Mouse (Mus musculus): ENCODE measurements at regions not wholly inside any gene's neighbourhood (a gene's known extent, or its start where the extent isn't known, plus 50 kb on each side); places are given as distances from the start of the nearest gene placed in this dataset.
A peak's percentile ranks its signal among the peaks of the same experiment; 100 is the strongest.

- ATAC-seq (ENCODE audit: extremely low read depth, insufficient number of reproducible peaks, low FRiP score, poor library complexity, severe bottlenecking): no peak
These were observed 68.8 kb upstream of the Col8a1 start for GRCm38 (mm10) chr16:57823329-57823728.

- no peak for ATAC-seq (ENCODE audit: extremely low read depth, insufficient number of reproducible peaks, low FRiP score, poor library complexity, severe bottlenecking)
These were observed 90.9 kb upstream of the Col8a1 start for GRCm38 (mm10) chr16:57845416-57845815.

GRCm38 (mm10) chr16:57846386-57846785 lies 91.8 kb upstream of the Col8a1 start:
- ATAC-seq (ENCODE audit: extremely low read depth, insufficient number of reproducible peaks, low FRiP score, poor library complexity, severe bottlenecking): no peak

GRCm38 (mm10) chr16:57851854-57852253 lies 97.3 kb upstream of the Col8a1 start:
- no peak for ATAC-seq (ENCODE audit: extremely low read depth, insufficient number of reproducible peaks, low FRiP score, poor library complexity, severe bottlenecking)

- no peak for ATAC-seq (ENCODE audit: extremely low read depth, insufficient number of reproducible peaks, low FRiP score, poor library complexity, severe bottlenecking)
These were observed 98.4 kb upstream of the Col8a1 start for GRCm38 (mm10) chr16:57852838-57853460.

- ATAC-seq (ENCODE audit: extremely low read depth, insufficient number of reproducible peaks, low FRiP score, poor library complexity, severe bottlenecking): no peak
These were observed 99.2 kb upstream of the Col8a1 start for GRCm38 (mm10) chr16:57853751-57854150.

- no peak for ATAC-seq (ENCODE audit: extremely low read depth, insufficient number of reproducible peaks, low FRiP score, poor library complexity, severe bottlenecking)
These were observed 102.5 kb upstream of the Col8a1 start for GRCm38 (mm10) chr16:57857071-57857470.

- ATAC-seq (ENCODE audit: extremely low read depth, insufficient number of reproducible peaks, low FRiP score, poor library complexity, severe bottlenecking): no peak
These were observed 103.7 kb upstream of the Col8a1 start for GRCm38 (mm10) chr16:57858151-57858764.

- no peak for ATAC-seq (ENCODE audit: extremely low read depth, insufficient number of reproducible peaks, low FRiP score, poor library complexity, severe bottlenecking)
These were observed 104.2 kb upstream of the Col8a1 start for GRCm38 (mm10) chr16:57858765-57859201.

- ATAC-seq (ENCODE audit: extremely low read depth, insufficient number of reproducible peaks, low FRiP score, poor library complexity, severe bottlenecking): no peak
These were observed 108.8 kb upstream of the Col8a1 start for GRCm38 (mm10) chr16:57863206-57863860.

GRCm38 (mm10) chr16:57876857-57877256 lies 122.3 kb upstream of the Col8a1 start:
- ATAC-seq (ENCODE audit: extremely low read depth, insufficient number of reproducible peaks, low FRiP score, poor library complexity, severe bottlenecking): 0 out of 2 replicates have a peak, but pooled peaks have one; percentile 6

- no peak for ATAC-seq (ENCODE audit: extremely low read depth, insufficient number of reproducible peaks, low FRiP score, poor library complexity, severe bottlenecking)
These were observed 127.1 kb upstream of the Col8a1 start for GRCm38 (mm10) chr16:57881575-57882094.

GRCm38 (mm10) chr16:57888138-57888537 lies 133.6 kb upstream of the Col8a1 start:
- ATAC-seq (ENCODE audit: extremely low read depth, insufficient number of reproducible peaks, low FRiP score, poor library complexity, severe bottlenecking): no peak

- ATAC-seq (ENCODE audit: extremely low read depth, insufficient number of reproducible peaks, low FRiP score, poor library complexity, severe bottlenecking): no peak
These were observed 134.0 kb upstream of the Col8a1 start for GRCm38 (mm10) chr16:57888553-57888952.

GRCm38 (mm10) chr16:57890135-57890534 lies 135.6 kb upstream of the Col8a1 start:
- ATAC-seq (ENCODE audit: extremely low read depth, insufficient number of reproducible peaks, low FRiP score, poor library complexity, severe bottlenecking): no peak

GRCm38 (mm10) chr16:57893111-57893510 lies 138.6 kb upstream of the Col8a1 start:
- no peak for ATAC-seq (ENCODE audit: extremely low read depth, insufficient number of reproducible peaks, low FRiP score, poor library complexity, severe bottlenecking)

- no peak for ATAC-seq (ENCODE audit: extremely low read depth, insufficient number of reproducible peaks, low FRiP score, poor library complexity, severe bottlenecking)
These were observed 139.3 kb upstream of the Col8a1 start for GRCm38 (mm10) chr16:57893698-57894352.

- ATAC-seq (ENCODE audit: extremely low read depth, insufficient number of reproducible peaks, low FRiP score, poor library complexity, severe bottlenecking): no peak
These were observed 146.5 kb upstream of the Col8a1 start for GRCm38 (mm10) chr16:57901006-57901405.

GRCm38 (mm10) chr16:57902498-57902897 lies 148.0 kb upstream of the Col8a1 start:
- ATAC-seq (ENCODE audit: extremely low read depth, insufficient number of reproducible peaks, low FRiP score, poor library complexity, severe bottlenecking): no peak

- ATAC-seq (ENCODE audit: extremely low read depth, insufficient number of reproducible peaks, low FRiP score, poor library complexity, severe bottlenecking): no peak
These were observed 157.5 kb upstream of the Col8a1 start for GRCm38 (mm10) chr16:57912001-57912400.
